Mouse (Mus musculus): Measurements from ENCODE around the gene Me3. TPM values are rescaled to one million over a fixed set of nuclear protein-coding genes. Genes with fewer than 3 reads are reported as not detected.

Gene Me3
- total RNA-seq, 2 experiments from 2014 or later = not detected

DNA sequence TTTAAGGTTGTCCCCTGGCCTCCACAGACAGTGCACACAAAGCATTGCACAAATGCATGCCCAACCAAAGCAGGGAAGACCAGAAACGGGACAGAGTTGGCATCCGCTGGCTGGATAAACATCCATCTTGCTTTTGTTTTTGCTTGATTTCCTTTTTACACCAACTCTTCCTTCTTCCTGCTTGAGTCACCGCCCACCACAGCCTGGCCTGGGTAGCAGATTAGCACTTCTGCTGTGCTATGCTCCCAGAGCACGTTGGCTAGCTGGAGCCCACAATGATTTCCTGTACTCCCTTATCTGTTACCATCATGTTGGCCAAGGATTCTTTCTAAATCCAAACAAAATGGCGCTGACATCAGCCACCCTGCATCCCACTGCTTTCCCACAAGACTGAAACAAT lies 235.0 kb downstream of the Me3 start:
- ATAC-seq (replicated peaks; ENCODE audit: poor library complexity, severe bottlenecking) = no peak

DNA sequence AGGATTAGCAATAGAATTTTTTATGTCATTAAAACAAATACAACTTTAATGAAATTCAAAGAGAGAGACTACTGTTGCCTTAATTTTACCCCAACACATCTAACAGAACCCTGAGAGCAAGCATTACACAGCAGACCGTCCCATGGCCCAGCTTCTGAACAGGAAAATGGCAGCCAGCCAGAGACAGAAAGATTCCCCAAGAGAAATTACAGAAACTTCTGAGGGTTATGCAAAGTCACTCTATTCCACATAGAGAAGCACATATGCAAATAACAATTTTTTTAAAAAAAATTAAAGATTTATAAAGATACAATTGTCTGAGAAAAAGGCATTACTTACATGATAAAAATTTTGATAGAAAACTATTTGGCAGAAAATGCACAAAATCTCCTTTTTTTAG lies 247.5 kb downstream of the Me3 start:
- no peak for ATAC-seq (replicated peaks; ENCODE audit: poor library complexity, severe bottlenecking)

GRCm38 (mm10) chr7:89884551-89884950 lies 252.4 kb downstream of the Me3 start:
- ATAC-seq (replicated peaks; ENCODE audit: poor library complexity, severe bottlenecking) = no peak

- ATAC-seq (replicated peaks; ENCODE audit: poor library complexity, severe bottlenecking) = no peak
Observed at GRCm38 (mm10) chr7:89891412-89891811, 259.2 kb downstream of the Me3 start.

- no peak for ATAC-seq (replicated peaks; ENCODE audit: poor library complexity, severe bottlenecking)
Observed at GRCm38 (mm10) chr7:89891856-89892255, 259.7 kb downstream of the Me3 start.

DNA sequence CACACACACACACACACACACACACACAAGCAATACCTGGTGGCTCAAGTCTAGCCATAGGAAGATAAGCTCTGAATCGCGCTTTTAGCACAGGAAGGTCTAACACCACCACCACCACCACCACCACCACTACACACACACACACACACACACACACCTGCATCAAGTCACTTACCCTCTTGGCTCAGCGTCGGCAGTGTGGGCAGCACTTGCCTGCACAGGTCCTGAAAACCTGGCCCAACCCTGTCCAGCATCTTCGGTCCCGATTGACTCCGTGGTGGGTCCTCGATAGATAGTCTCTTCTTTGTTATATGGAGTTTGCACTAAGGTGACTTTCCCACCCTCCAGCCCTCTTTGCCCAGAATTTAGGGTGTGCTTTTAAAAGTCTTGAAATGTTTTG lies 270.8 kb downstream of the Me3 start:
- ATAC-seq (replicated peaks; ENCODE audit: poor library complexity, severe bottlenecking) = no peak

- no peak for ATAC-seq (replicated peaks; ENCODE audit: poor library complexity, severe bottlenecking)
Observed at GRCm38 (mm10) chr7:89903442-89904343, 271.5 kb downstream of the Me3 start, which contains the start of gene Ccdc81. TSS of gene Ccdc81 (minus strand) at chr7:89903629.

Other genes with a start within 250 kb of the Me3 start
- 21.5 and 23.1 TPM in 2 replicates for gene Tmem135, start 228.2 kb upstream of the Me3 start, total RNA-seq (2014; fragmentation: Nextera tagmentation)
- gene Tmem135, start 228.2 kb upstream of the Me3 start, total RNA-seq (2017) = 18.1 and 18.9 TPM in 2 replicates
- gene Fzd4, start 228.0 kb upstream of the Me3 start, total RNA-seq (2014; fragmentation: Nextera tagmentation) = 0.34 and 2.4 TPM in 2 replicates
- 0.78 and 1.1 TPM in 2 replicates for gene Fzd4, start 228.0 kb upstream of the Me3 start, total RNA-seq (2017)
- not detected in 2 replicates for gene Prss23, start 105.2 kb upstream of the Me3 start, total RNA-seq (2014; fragmentation: Nextera tagmentation)
- not detected in 2 replicates for gene Prss23, start 105.2 kb upstream of the Me3 start, total RNA-seq (2017)